Mouse (Mus musculus): ENCODE data around the gene Slc38a2. TPM values are rescaled to one million over a fixed set of nuclear protein-coding genes. Genes with fewer than 3 reads are reported as not detected.
A peak's percentile ranks its signal among the peaks of the same experiment; 100 is the strongest.

Gene Slc38a2
- total and polyA plus RNA-seq, 3 experiments = 59.3 to 209 (median 149) TPM

GRCm38 (mm10) chr15:96713758-96714675, 14.5 kb upstream of the Slc38a2 start:
- no peak overlapping the region for H3K4me3 ChIP-seq
- no peak overlapping the region for H3K9ac ChIP-seq (ENCODE audit: low read depth, low read length)
- DNase-seq = no peak
- no peak overlapping the region for H3K27ac ChIP-seq
- intact Hi-C loops (cut with DNase I) = loop anchor here (5.0 kb wide), 1 partner anchor 33 kb away; no protein-coding TSS in a partner anchor
- peaks cover 4% of the 10 kb centered on the region for H3K36me3 ChIP-seq (ENCODE audit: control insufficient read depth, insufficient read depth, low read length)
- 91% methylated on average over 7 of the region's 7 CpGs for WGBS
- H3K79me2 ChIP-seq (replicated peaks; ENCODE audit: control insufficient read depth, insufficient read depth, low read length) = no peaks in the 10 kb centered on the region
- TF ChIP-seq CTCF (IDR thresholded peaks at IDR 0.05) (no peak), EP300 (IDR thresholded peaks at IDR 0.05; ENCODE audit: insufficient read depth, low read depth, low read length) (no peak), POLR2A (IDR thresholded peaks at IDR 0.05; ENCODE audit: insufficient read depth, low read depth, low read length) (no peak)
- no peaks in the 10 kb centered on the region for H3K27me3 ChIP-seq (ENCODE audit: control insufficient read depth, insufficient read depth, low read length)
- H3K4me1 ChIP-seq (ENCODE audit: control insufficient read depth, insufficient read depth, low read length) = peaks cover 9% of the 10 kb centered on the region

DNA sequence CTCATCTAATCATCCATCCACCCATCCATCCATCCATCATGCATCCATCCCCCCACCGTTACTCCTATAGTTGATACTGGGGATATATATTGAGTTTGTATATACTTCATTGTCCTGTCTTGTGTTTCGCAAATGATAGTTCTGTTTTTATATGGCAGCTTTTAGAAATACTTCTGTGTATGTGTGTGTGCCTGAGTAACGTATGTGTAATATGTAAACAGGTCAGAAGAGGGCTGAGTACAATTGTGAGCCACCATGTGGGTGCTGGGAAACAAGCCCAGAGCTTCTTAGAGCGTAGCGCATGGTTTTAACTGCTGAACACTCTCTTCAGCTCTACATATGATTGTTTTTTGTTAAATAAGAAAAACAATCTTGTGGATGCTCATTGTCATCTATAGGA, 12.8 kb upstream of the Slc38a2 start:
- 96% methylated on average over 5 of the region's 5 CpGs for WGBS
- no peaks in the 10 kb centered on the region for H3K79me2 ChIP-seq (replicated peaks; ENCODE audit: control insufficient read depth, insufficient read depth, low read length)
- H3K27me3 ChIP-seq (ENCODE audit: control insufficient read depth, insufficient read depth, low read length) = no peaks in the 10 kb centered on the region
- peaks cover 4% of the 10 kb centered on the region for H3K36me3 ChIP-seq (ENCODE audit: control insufficient read depth, insufficient read depth, low read length)
- no peak overlapping the region for H3K27ac ChIP-seq
- TF ChIP-seq CTCF (IDR thresholded peaks at IDR 0.05) (no peak), EP300 (IDR thresholded peaks at IDR 0.05; ENCODE audit: insufficient read depth, low read depth, low read length) (no peak), POLR2A (IDR thresholded peaks at IDR 0.05; ENCODE audit: insufficient read depth, low read depth, low read length) (no peak)
- H3K9ac ChIP-seq (ENCODE audit: low read depth, low read length) = no peak overlapping the region
- intact Hi-C loops (cut with DNase I) = loop anchor here (5.0 kb wide), 1 partner anchor 35 kb away; no protein-coding TSS in a partner anchor
- no peak for DNase-seq
- H3K4me3 ChIP-seq = no peak overlapping the region
- H3K4me1 ChIP-seq (ENCODE audit: control insufficient read depth, insufficient read depth, low read length) = peaks cover 8% of the 10 kb centered on the region

GRCm38 (mm10) chr15:96711664-96712063, 12.1 kb upstream of the Slc38a2 start:
- TF ChIP-seq CTCF (IDR thresholded peaks at IDR 0.05) = no peak
- TF ChIP-seq EP300 (IDR thresholded peaks at IDR 0.05; ENCODE audit: insufficient read depth, low read depth, low read length) = no peak
- no peak for TF ChIP-seq POLR2A (IDR thresholded peaks at IDR 0.05; ENCODE audit: insufficient read depth, low read depth, low read length)
- peaks cover 5% of the 10 kb centered on the region for H3K4me1 ChIP-seq (ENCODE audit: control insufficient read depth, insufficient read depth, low read length)
- H3K4me3 ChIP-seq = no peak overlapping the region
- no peaks in the 10 kb centered on the region for H3K27me3 ChIP-seq (ENCODE audit: control insufficient read depth, insufficient read depth, low read length)
- 89% methylated on average over 11 of the region's 11 CpGs for WGBS
- H3K79me2 ChIP-seq (replicated peaks; ENCODE audit: control insufficient read depth, insufficient read depth, low read length) = no peaks in the 10 kb centered on the region
- H3K27ac ChIP-seq = no peak overlapping the region
- DNase-seq = no peak
- H3K36me3 ChIP-seq (ENCODE audit: control insufficient read depth, insufficient read depth, low read length) = peaks cover 4% of the 10 kb centered on the region
- intact Hi-C loops (cut with DNase I) = loop anchor here (5.0 kb wide), 1 partner anchor 36 kb away; no protein-coding TSS in a partner anchor
- no peak overlapping the region for H3K9ac ChIP-seq (ENCODE audit: low read depth, low read length)

- intact Hi-C loops (cut with DNase I) = loop anchor here (5.0 kb wide), 1 partner anchor 37 kb away; no protein-coding TSS in a partner anchor
- Histone ChIP-seq H3K4me3 (peak overlapping the region; percentile 60), H3K9ac (ENCODE audit: low read depth, low read length) (peak overlapping the region; percentile 81), H3K79me2 (replicated peaks; ENCODE audit: control insufficient read depth, insufficient read depth, low read length) (no peaks in the 10 kb centered on the region), H3K36me3 (ENCODE audit: control insufficient read depth, insufficient read depth, low read length) (peaks cover 4% of the 10 kb centered on the region), H3K4me1 (ENCODE audit: control insufficient read depth, insufficient read depth, low read length) (peaks cover 1% of the 10 kb centered on the region; the same call in 1 of the 2 replicates), H3K27ac (peak overlapping the region; percentile 96), H3K27me3 (ENCODE audit: control insufficient read depth, insufficient read depth, low read length) (no peaks in the 10 kb centered on the region)
- no peak for TF ChIP-seq POLR2A (IDR thresholded peaks at IDR 0.05; ENCODE audit: insufficient read depth, low read depth, low read length)
- TF ChIP-seq EP300 (IDR thresholded peaks at IDR 0.05; ENCODE audit: insufficient read depth, low read depth, low read length) = no peak
- no peak for TF ChIP-seq CTCF (IDR thresholded peaks at IDR 0.05)
- 37% methylated on average over 15 of the region's 15 CpGs for WGBS
- DNase-seq = no peak
Observed at GRCm38 (mm10) chr15:96710352-96711114, 11.0 kb upstream of the Slc38a2 start.

GRCm38 (mm10) chr15:96709491-96710351, 10.2 kb upstream of the Slc38a2 start:
- Histone ChIP-seq H3K27me3 (ENCODE audit: control insufficient read depth, insufficient read depth, low read length) (no peaks in the 10 kb centered on the region), H3K4me3 (peak overlapping the region; percentile 76), H3K4me1 (ENCODE audit: control insufficient read depth, insufficient read depth, low read length) (peaks cover 1% of the 10 kb centered on the region; the same call in 1 of the 2 replicates), H3K9ac (ENCODE audit: low read depth, low read length) (peak overlapping the region; percentile 81), H3K79me2 (replicated peaks; ENCODE audit: control insufficient read depth, insufficient read depth, low read length) (no peaks in the 10 kb centered on the region), H3K27ac (peak overlapping the region; percentile 96), H3K36me3 (ENCODE audit: control insufficient read depth, insufficient read depth, low read length) (peaks cover 4% of the 10 kb centered on the region)
- WGBS = under 1% methylated on average over 74 of the region's 80 CpGs
- peak; percentile 99 for DNase-seq
- intact Hi-C loops (cut with DNase I) = loop anchor here (5.0 kb wide), 1 partner anchor 38 kb away; no protein-coding TSS in a partner anchor
- TF ChIP-seq EP300 (IDR thresholded peaks at IDR 0.05; ENCODE audit: insufficient read depth, low read depth, low read length) (peak; percentile 71), POLR2A (IDR thresholded peaks at IDR 0.05; ENCODE audit: insufficient read depth, low read depth, low read length) (peak; percentile 80), CTCF (IDR thresholded peaks at IDR 0.05) (peak; percentile 26; the same call in 1 of the 2 replicates)
